Comparison of ENCODE assay signal across 8 mouse cellular contexts in the genomic region with DNA sequence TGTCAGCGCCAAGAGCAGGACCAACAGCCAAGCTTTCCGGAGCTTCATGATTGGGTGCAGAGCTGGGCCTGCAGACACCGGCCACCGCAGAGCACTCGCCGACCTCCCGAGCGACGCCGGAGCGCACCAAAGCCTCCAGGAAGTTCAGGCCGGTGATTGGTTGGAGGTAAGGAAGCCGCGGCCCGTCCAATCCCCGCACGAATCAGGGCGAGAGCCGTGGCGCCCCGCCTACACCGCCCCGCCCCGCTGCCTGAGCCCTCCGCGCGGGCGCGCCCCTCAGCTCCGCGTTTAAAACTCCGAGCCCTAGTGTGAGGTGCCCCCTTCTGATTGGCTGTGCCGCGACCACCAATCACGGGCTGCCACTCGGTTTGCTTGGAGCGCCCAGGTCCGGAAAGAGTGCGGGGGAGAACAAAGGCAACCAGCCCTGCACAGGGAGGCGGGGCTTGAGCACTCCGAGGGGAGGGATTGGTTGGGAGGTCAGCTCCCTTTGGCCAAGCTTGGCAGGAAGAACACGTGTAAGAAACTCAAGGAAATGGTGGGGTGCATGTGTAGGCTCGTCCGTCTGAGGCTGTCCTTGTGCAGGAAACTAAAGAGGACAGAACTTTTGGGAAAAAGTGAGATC. TPM values are rescaled to one million over a fixed set of nuclear protein-coding genes. Genes with fewer than 3 reads are reported as not detected.
DNase-seq lines count a peak whose midpoint lies in the region; ATAC-seq lines count a peak whose summit lies in the region.

A gene (minus strand): TSS at position 174 of the 622 bp plus-strand sequence.

- peak; percentile 99 for ATAC-seq in heart, embryonic 13.5 days (ENCODE audit: extremely low read depth, insufficient number of reproducible peaks, low FRiP score, low TSS enrichment)
- peak; percentile 96 for ATAC-seq in liver, embryonic 12.5 days
- ATAC-seq in stomach, embryonic 15.5 days (ENCODE audit: insufficient read depth, low FRiP score, low read depth): peak; percentile 98

- peak within 1 kb of the TSS; percentile 86 for H3K9ac ChIP-seq in heart, embryonic 13.5 days
- peak within 1 kb of the TSS; percentile 82 for H3K9ac ChIP-seq in liver, embryonic 12.5 days
- H3K9ac ChIP-seq in stomach, embryonic 15.5 days: peak within 1 kb of the TSS; percentile 91

- H3K36me3 ChIP-seq in heart, embryonic 13.5 days: peaks cover 4% of the 10 kb centered on the region
- peaks cover 8% of the 10 kb centered on the region; the same call in 1 of the 2 replicates for H3K36me3 ChIP-seq in liver, embryonic 12.5 days
- no peaks in the 10 kb centered on the region for H3K36me3 ChIP-seq in stomach, embryonic 15.5 days

- peak within 1 kb of the TSS; percentile 78 for H3K4me2 ChIP-seq in heart, embryonic 13.5 days
- peak within 1 kb of the TSS; percentile 84 for H3K4me2 ChIP-seq in liver, embryonic 12.5 days
- H3K4me2 ChIP-seq in stomach, embryonic 15.5 days: peak within 1 kb of the TSS; percentile 71

- WGBS in heart, embryonic 13.5 days: under 1% methylated on average over 44 of the region's 44 CpGs
- WGBS in liver, embryonic 12.5 days (ENCODE audit: insufficient replicate concordance): under 1% methylated on average over 44 of the region's 44 CpGs
- WGBS in stomach, embryonic 15.5 days: under 1% methylated on average over 44 of the region's 44 CpGs

- peak within 1 kb of the TSS; percentile 80 for H3K4me3 ChIP-seq in brown adipose tissue, adult 24 weeks (ENCODE audit: insufficient read depth, low read depth, low read length)
- H3K4me3 ChIP-seq in heart, embryonic 13.5 days: peak within 1 kb of the TSS; percentile 73
- H3K4me3 ChIP-seq in liver, embryonic 12.5 days: peak within 1 kb of the TSS; percentile 78
- H3K4me3 ChIP-seq in stomach, embryonic 15.5 days (replicated peaks): peak within 1 kb of the TSS; percentile 84

- no peaks in the 10 kb centered on the region for H3K27me3 ChIP-seq in heart, embryonic 13.5 days (replicated peaks)
- H3K27me3 ChIP-seq in liver, embryonic 12.5 days (replicated peaks): no peaks in the 10 kb centered on the region
- H3K27me3 ChIP-seq in stomach, embryonic 15.5 days (replicated peaks): no peaks in the 10 kb centered on the region

- H3K9me3 ChIP-seq in heart, embryonic 13.5 days: no peaks in the 10 kb centered on the region
- no peaks in the 10 kb centered on the region for H3K9me3 ChIP-seq in liver, embryonic 12.5 days (replicated peaks)
- H3K9me3 ChIP-seq in stomach, embryonic 15.5 days: no peaks in the 10 kb centered on the region

- H3K27ac ChIP-seq in brown adipose tissue, adult 24 weeks (replicated peaks; ENCODE audit: low read depth, low read length): peak within 1 kb of the TSS; percentile 63
- H3K27ac ChIP-seq in heart, embryonic 13.5 days (replicated peaks): peak within 1 kb of the TSS; percentile 93
- peak within 1 kb of the TSS; percentile 96 for H3K27ac ChIP-seq in liver, embryonic 12.5 days
- peak within 1 kb of the TSS; percentile 98 for H3K27ac ChIP-seq in stomach, embryonic 15.5 days

- DNase-seq in CD4-positive, CD25-positive, alpha-beta regulatory T cell, adult 2 months (ENCODE audit: low read depth, low spot score): peak; percentile 98
- peak; percentile 92 for DNase-seq in fat pad, adult 2 months (ENCODE audit: extremely low read depth, low read depth, low spot score)
- peak; percentile 99 for DNase-seq in kidney, postnatal 10 days
- DNase-seq in natural killer cell, adult 2 months (ENCODE audit: low spot score in 2 of 2): peak; percentile 97 to 98

- H3K4me1 ChIP-seq in brown adipose tissue, adult 24 weeks (ENCODE audit: control insufficient read depth, insufficient read depth, insufficient read length, low read length): peaks cover 8% of the 10 kb centered on the region; the same call in 1 of the 2 replicates
- H3K4me1 ChIP-seq in heart, embryonic 13.5 days: peaks cover 40% of the 10 kb centered on the region
- H3K4me1 ChIP-seq in liver, embryonic 12.5 days: peaks cover 45% of the 10 kb centered on the region
- H3K4me1 ChIP-seq in stomach, embryonic 15.5 days: peaks cover 20% of the 10 kb centered on the region

RNA-seq across cellular contexts. Expression of the gene that starts here (rescaled TPM):
- polyA plus RNA-seq in brown adipose tissue, adult 24 weeks (2012; ENCODE audit: insufficient read depth, insufficient read length, missing spikeins): 30.2 and 50.2 TPM in 2 replicates
- polyA plus RNA-seq in heart, embryonic 13.5 days (2015; fragmentation: Nextera tagmentation; extraction: Ambion mirVana): 162 and 189 TPM in 2 replicates
- 142 and 147 TPM in 2 replicates for polyA plus RNA-seq in liver, embryonic 12.5 days (2016; fragmentation: Nextera tagmentation; extraction: Ambion mirVana)
- 280 and 318 TPM in 2 replicates for polyA plus RNA-seq in stomach, embryonic 15.5 days (2015; fragmentation: Nextera tagmentation; extraction: Ambion mirVana)

Comparison
In these comparisons a context has a peak if more than half of its experiments do, and no peak if none do; other contexts are left out.
1. Peak in every context shown above with its lines: DNase-seq, ATAC-seq, H3K4me3 ChIP-seq and H3K27ac ChIP-seq.